Mouse (Mus musculus) MEL (cell line): ENCODE measurements at regions not wholly inside any gene's neighbourhood (a gene's known extent, or its start where the extent isn't known, plus 50 kb on each side); places are given as distances from the start of the nearest gene placed in this dataset.

Experiments
- DNase-seq: peaks from one replicate; pipeline ENCODE4 v3.0.0; 2011; ENCODE audit warnings: low read depth, low spot score
- H3K27ac ChIP-seq: 2 replicates; pipeline ENCODE4 v1.5.1; 2012; ENCODE audit warnings: low read depth, mild to moderate bottlenecking, control low read depth, low read length, moderate library complexity; ENCODE audit not compliant: control insufficient read depth
- H3K27me3 ChIP-seq, 2 experiments: fragments of 150-350 bp in 1 of 2; sonication (generic) in 1 of 2; 2 replicates each; pipeline ENCODE4 v1.6.1; 2012; ENCODE audit warnings: low read length in 2 of 2, mild to moderate bottlenecking in 2 of 2, improper control_type of control experiment in 1 of 2, moderate library complexity in 1 of 2; ENCODE audit not compliant: insufficient read depth in 2 of 2, control insufficient read depth in 1 of 2
- H3K36me3 ChIP-seq, 2 experiments: 2 replicates each; pipeline ENCODE4 v1.6.1; 2012 to 2014; ENCODE audit warnings: low read length in 2 of 2, improper control_type of control experiment in 1 of 2, inconsistent platforms in 1 of 2, mild to moderate bottlenecking in 1 of 2; ENCODE audit not compliant: insufficient read depth in 2 of 2, control insufficient read depth in 1 of 2
- H3K4me1 ChIP-seq, 2 experiments: fragments of 150-350 bp in 1 of 2; sonication (generic) in 1 of 2; 2 replicates each; pipeline ENCODE4 v1.6.1; 2012; ENCODE audit warnings: low read length in 2 of 2, improper control_type of control experiment in 1 of 2, mild to moderate bottlenecking in 1 of 2; ENCODE audit not compliant: insufficient read depth in 2 of 2, control insufficient read depth in 1 of 2
- H3K4me3 ChIP-seq, 2 experiments: fragments of 150-350 bp in 1 of 2; sonication (generic) in 1 of 2; 2 replicates each; pipeline ENCODE4 v1.5.1; 2012; ENCODE audit warnings: low read depth in 2 of 2, low read length in 2 of 2, mild to moderate bottlenecking in 2 of 2, moderate library complexity in 2 of 2, control low read depth in 1 of 2, improper control_type of control experiment in 1 of 2; ENCODE audit not compliant: control insufficient read depth in 1 of 2, insufficient read depth in 1 of 2
- H3K79me2 ChIP-seq: 2 replicates; pipeline ENCODE4 v1.6.1; 2012; ENCODE audit warnings: mild to moderate bottlenecking, low read length, moderate library complexity; ENCODE audit not compliant: control insufficient read depth, poor library complexity, insufficient read depth
- H3K9ac ChIP-seq: 2 replicates; pipeline ENCODE4 v1.6.1; 2012; ENCODE audit warnings: low read depth, mild to moderate bottlenecking, control low read depth, low read length, moderate library complexity; ENCODE audit not compliant: control insufficient read depth, poor library complexity, severe bottlenecking
- H3K9me3 ChIP-seq: fragments of 150-350 bp; sonication (generic); replicated peaks from 2 replicates; pipeline ENCODE4 v1.6.1; 2012; ENCODE audit warnings: mild to moderate bottlenecking, low read length, improper control_type of control experiment, moderate library complexity; ENCODE audit not compliant: insufficient read depth
- BHLHE40 ChIP-seq: IDR thresholded peaks from 2 replicates; pipeline ENCODE4 v1.6.1; 2012; ENCODE audit warnings: low read depth, mild to moderate bottlenecking, inconsistent platforms, low read length, improper control_type of control experiment, borderline replicate concordance
- CTCF ChIP-seq, 3 experiments: IDR thresholded peaks in 2 of 3; conservative IDR thresholded peaks in 1 of 3; 2 replicates each; pipeline ENCODE4 v1.5.1; 2011 to 2012; ENCODE audit warnings: low read length in 3 of 3, low read depth in 2 of 3, mild to moderate bottlenecking in 2 of 3, improper control_type of control experiment in 1 of 3, inconsistent platforms in 1 of 3, mixed read lengths in 1 of 3, moderate library complexity in 1 of 3; ENCODE audit not compliant: control insufficient read depth in 1 of 3, insufficient read depth in 1 of 3, poor library complexity in 1 of 3, severe bottlenecking in 1 of 3
- E2F4 ChIP-seq: IDR thresholded peaks from 2 replicates; pipeline ENCODE4 v1.6.1; 2011; ENCODE audit warnings: low read depth, low read length, improper control_type of control experiment, borderline replicate concordance
- EP300 ChIP-seq, 2 experiments: IDR thresholded peaks; 2 replicates each; pipeline ENCODE4 v1.6.1; 2011; ENCODE audit warnings: improper control_type of control experiment in 2 of 2, low read length in 2 of 2, low read depth in 1 of 2, mild to moderate bottlenecking in 1 of 2
- GATA1 ChIP-seq: IDR thresholded peaks from 2 replicates; pipeline ENCODE4 v1.6.1; 2011; ENCODE audit warnings: low read depth, low read length, improper control_type of control experiment
- HCFC1 ChIP-seq: IDR thresholded peaks from 2 replicates; pipeline ENCODE4 v1.6.1; 2012; ENCODE audit warnings: low read depth, mild to moderate bottlenecking, inconsistent platforms, low read length, improper control_type of control experiment, moderate library complexity
- JUND ChIP-seq: IDR thresholded peaks from 2 replicates; pipeline ENCODE4 v1.6.1; 2011; ENCODE audit warnings: low read depth, mild to moderate bottlenecking, improper control_type of control experiment, low read length
- KAT2A ChIP-seq: conservative IDR thresholded peaks from 2 replicates; pipeline ENCODE4 v1.6.1; 2012; ENCODE audit warnings: low read depth, low read length, improper control_type of control experiment, inconsistent platforms
- MAFK ChIP-seq: IDR thresholded peaks from 2 replicates; pipeline ENCODE4 v1.6.1; 2011; ENCODE audit warnings: low read depth, mild to moderate bottlenecking, low read length, improper control_type of control experiment, borderline replicate concordance
- MYB ChIP-seq: IDR thresholded peaks from 2 replicates; pipeline ENCODE4 v1.6.1; 2011; ENCODE audit warnings: mild to moderate bottlenecking, low read depth, low read length, improper control_type of control experiment
- MYC ChIP-seq: IDR thresholded peaks from 2 replicates; pipeline ENCODE4 v1.6.1; 2011; ENCODE audit warnings: low read depth, mild to moderate bottlenecking, low read length, improper control_type of control experiment, moderate library complexity
- POLR2AphosphoS5 ChIP-seq: IDR thresholded peaks from 2 replicates; pipeline ENCODE4 v1.6.1; 2012; ENCODE audit warnings: low read depth, borderline replicate concordance, mild to moderate bottlenecking, inconsistent platforms, low read length, moderate library complexity, mixed read lengths
- RAD21 ChIP-seq: IDR thresholded peaks from 2 replicates; pipeline ENCODE4 v1.6.1; 2011; ENCODE audit warnings: mild to moderate bottlenecking, low read depth, low read length, improper control_type of control experiment
- RCOR1 ChIP-seq: IDR thresholded peaks from 2 replicates; pipeline ENCODE4 v1.6.1; 2012; ENCODE audit warnings: low read depth, mild to moderate bottlenecking, inconsistent platforms, low read length, improper control_type of control experiment
- SIN3A ChIP-seq: IDR thresholded peaks from 2 replicates; pipeline ENCODE4 v1.6.1; 2012; ENCODE audit warnings: low read length, improper control_type of control experiment, inconsistent platforms
- UBTF ChIP-seq: IDR thresholded peaks from 2 replicates; pipeline ENCODE4 v1.6.1; 2012; ENCODE audit warnings: low read depth, mild to moderate bottlenecking, inconsistent platforms, low read length, improper control_type of control experiment, moderate library complexity, borderline replicate concordance; ENCODE audit not compliant: insufficient read depth
- USF2 ChIP-seq, 2 experiments: IDR thresholded peaks; 2 replicates each; pipeline ENCODE4 v1.6.1; 2011 to 2012; ENCODE audit warnings: improper control_type of control experiment in 2 of 2, low read length in 2 of 2, borderline replicate concordance in 1 of 2, inconsistent platforms in 1 of 2, low read depth in 1 of 2, mild to moderate bottlenecking in 1 of 2; ENCODE audit not compliant: insufficient read depth in 1 of 2
- ZKSCAN1 ChIP-seq: IDR thresholded peaks from 2 replicates; pipeline ENCODE4 v1.6.1; 2012; ENCODE audit warnings: low read depth, mild to moderate bottlenecking, inconsistent platforms, low read length, improper control_type of control experiment, moderate library complexity
- ZMIZ1 ChIP-seq: IDR thresholded peaks from 2 replicates; pipeline ENCODE4 v1.6.1; 2012; ENCODE audit warnings: low read depth, mild to moderate bottlenecking, inconsistent platforms, low read length, improper control_type of control experiment, moderate library complexity
- ZNF384 ChIP-seq: IDR thresholded peaks from 2 replicates; pipeline ENCODE4 v1.6.1; 2012; ENCODE audit warnings: low read depth, mild to moderate bottlenecking, inconsistent platforms, low read length, improper control_type of control experiment

DNA sequence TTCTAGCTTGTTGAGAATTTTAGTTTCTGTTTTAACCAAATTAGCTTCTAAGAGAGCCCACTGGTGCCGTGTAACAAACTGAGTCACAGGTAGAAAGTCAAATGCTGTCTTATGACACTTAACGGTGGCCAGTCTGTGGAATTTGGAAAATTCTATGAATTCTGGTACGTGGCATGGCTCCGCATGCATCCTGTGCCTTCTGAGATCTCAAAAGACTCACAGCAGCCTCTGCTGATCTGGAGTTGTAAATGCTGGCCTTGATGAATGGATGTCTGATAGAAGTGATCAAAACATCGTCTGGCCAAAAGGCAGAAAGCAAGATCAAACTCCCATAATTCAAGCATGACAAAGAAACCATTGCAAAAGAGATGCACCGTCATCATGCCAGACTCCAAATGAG, 381.5 kb downstream of the Fbxo8 start:
- H3K9ac ChIP-seq = no peak overlapping the region
- H3K4me3 ChIP-seq = peak overlapping the region; percentile 17 to 18; a peak in 1 of 4 replicates
- TF ChIP-seq RCOR1 (no peak), JUND (no peak), BHLHE40 (no peak), ZKSCAN1 (no peak), ZMIZ1 (no peak), SIN3A (no peak)
- TF ChIP-seq, all 39 proteins: peak for 0
- H3K79me2 ChIP-seq = no peaks in the 10 kb centered on the region
- H3K9me3 ChIP-seq = no peaks in the 10 kb centered on the region
- DNase-seq = no peak
- no peaks in the 10 kb centered on the region for H3K36me3 ChIP-seq
- peaks cover 0 to 5% of the 10 kb centered on the region in 2 experiments; a peak in 1 of 4 replicates for H3K4me1 ChIP-seq
- H3K27me3 ChIP-seq = no peaks in the 10 kb centered on the region
- H3K27ac ChIP-seq = no peak overlapping the region

- Histone ChIP-seq H3K4me1 (no peaks in the 10 kb centered on the region), H3K27ac (no peak overlapping the region), H3K9me3 (no peaks in the 10 kb centered on the region), H3K27me3 (no peaks in the 10 kb centered on the region), H3K9ac (no peak overlapping the region), H3K4me3 (no peak overlapping the region), H3K36me3 (no peaks in the 10 kb centered on the region), H3K79me2 (no peaks in the 10 kb centered on the region)
- no peak for TF ChIP-seq USF2 (IDR thresholded peaks at IDR 0.05; ENCODE audit: borderline replicate concordance in 1 of 2, insufficient read depth in 1 of 2, low read depth in 1 of 2, low read length in 2 of 2)
- no peak for TF ChIP-seq UBTF
- TF ChIP-seq HCFC1 = no peak
- no peak for TF ChIP-seq EP300 (IDR thresholded peaks at IDR 0.05; ENCODE audit: low read depth in 1 of 2, low read length in 2 of 2)
- no peak for TF ChIP-seq RAD21
- TF ChIP-seq E2F4 = no peak
- TF ChIP-seq CTCF (IDR thresholded peaks at IDR 0.05 in 2 of 3, conservative IDR thresholded peaks at IDR 0.05 in 1 of 3; ENCODE audit: control insufficient read depth in 1 of 3, insufficient read depth in 1 of 3, low read depth in 2 of 3, low read length in 3 of 3, poor library complexity in 1 of 3, severe bottlenecking in 1 of 3) = no peak
- TF ChIP-seq MYB = no peak
- no peak for TF ChIP-seq ZMIZ1
- TF ChIP-seq POLR2AphosphoS5 = no peak
- TF ChIP-seq MAFK = no peak
- no peak for TF ChIP-seq ZNF384
- no peak for TF ChIP-seq GATA1
- TF ChIP-seq KAT2A = no peak
- no peak for TF ChIP-seq MYC
- no peak for DNase-seq
Measured at GRCm38 (mm10) chr8:56962186-56962585, 358.6 kb upstream of the Hand2 start.
